Mouse (Mus musculus) thymus, adult 2 months (tissue): ENCODE data around the gene AW011738. TPM values are rescaled to one million over a fixed set of nuclear protein-coding genes. Genes with fewer than 3 reads are reported as not detected.

Experiments
- DNase-seq: peaks from one replicate; pipeline ENCODE4 v3.0.0; 2021
- H3K27ac ChIP-seq: fragments of 200-500 bp; 2 replicates; pipeline ENCODE4 v1.5.1; 2012; ENCODE audit warnings: low read length, control low read depth; ENCODE audit not compliant: control insufficient read depth, insufficient read depth
- H3K27me3 ChIP-seq: fragments of 200-500 bp; 2 replicates; pipeline ENCODE4 v1.6.1; 2012; ENCODE audit warnings: mild to moderate bottlenecking, low read length, moderate library complexity, mixed read lengths; ENCODE audit not compliant: control insufficient read depth, insufficient read depth
- H3K36me3 ChIP-seq: fragments of 200-500 bp; 2 replicates; pipeline ENCODE4 v1.6.1; 2012; ENCODE audit warnings: mild to moderate bottlenecking, low read length, moderate library complexity; ENCODE audit not compliant: control insufficient read depth, insufficient read depth
- H3K4me1 ChIP-seq: fragments of 200-500 bp; replicated peaks from 2 replicates; pipeline ENCODE4 v1.6.1; 2012; ENCODE audit warnings: low read length; ENCODE audit not compliant: control insufficient read depth, insufficient read depth
- H3K4me3 ChIP-seq: fragments of 200-500 bp; 2 replicates; pipeline ENCODE4 v1.5.1; 2012; ENCODE audit warnings: mild to moderate bottlenecking, low read length, control low read depth, moderate library complexity; ENCODE audit not compliant: control insufficient read depth, insufficient read depth
- CTCF ChIP-seq: fragments of 200-500 bp; IDR thresholded peaks from 2 replicates; pipeline ENCODE4 v1.5.1; 2012; ENCODE audit warnings: mild to moderate bottlenecking, control low read depth, low read length, moderate library complexity, borderline replicate concordance; ENCODE audit not compliant: control insufficient read depth, poor library complexity, insufficient read depth; ENCODE audit errors: extremely low read depth
- POLR2A ChIP-seq: fragments of 200-500 bp; IDR thresholded peaks from 2 replicates; pipeline ENCODE4 v1.6.1; 2012; ENCODE audit warnings: mild to moderate bottlenecking, low read length, control low read depth, moderate library complexity; ENCODE audit not compliant: control insufficient read depth, poor library complexity, insufficient read depth; ENCODE audit errors: extremely low read depth
- WGBS: fragments of 180-500 bp; shearing (Covaris S2); methylation state at CpG from one replicate; pipeline ENCODE4 v1.1.7; 2018; 5-methylcytosine and 5-hydroxymethylcytosine counted together
- polyA plus RNA-seq: library from polyadenylated mRNA; depleted of rRNA; stranded (reverse); fragments of >200 nt; gene quantifications from 2 replicates; pipeline ENCODE4 v1.2.3, GENCODE M21; 2012

AW011738 gene
- polyA plus RNA-seq, 1 experiment, result 10.0 TPM

GRCm38 (mm10) chr4:156236651-156237447, 33.7 kb downstream of the AW011738 start:
- Histone ChIP-seq H3K4me1 (peaks cover 18% of the 10 kb centered on the region), H3K36me3 (peaks cover 23% of the 10 kb centered on the region), H3K4me3 (peak overlapping the region; percentile 60), H3K27me3 (no peaks in the 10 kb centered on the region), H3K27ac (no peak overlapping the region)
- 35% methylated on average over 58 of the region's 60 CpGs for WGBS
- TF ChIP-seq POLR2A (no peak), CTCF (no peak)
- peak; percentile 9 for DNase-seq

- Histone ChIP-seq H3K36me3 (peaks cover 36% of the 10 kb centered on the region), H3K4me3 (no peak overlapping the region), H3K27me3 (peaks cover 3% of the 10 kb centered on the region; the same call in 1 of the 2 replicates), H3K4me1 (peaks cover 6% of the 10 kb centered on the region), H3K27ac (no peak overlapping the region)
- DNase-seq, result no peak
- TF ChIP-seq POLR2A (no peak), CTCF (no peak)
- WGBS, result 82% methylated on average over 11 of the region's 11 CpGs
These were observed 46.5 kb downstream of the AW011738 start for GRCm38 (mm10) chr4:156249567-156249966.

GRCm38 (mm10) chr4:156251081-156251480, 48.0 kb downstream of the AW011738 start:
- Histone ChIP-seq H3K27ac (no peak overlapping the region), H3K27me3 (peaks cover 9% of the 10 kb centered on the region; the same call in 1 of the 2 replicates), H3K4me3 (no peak overlapping the region), H3K36me3 (peaks cover 24% of the 10 kb centered on the region), H3K4me1 (peaks cover 15% of the 10 kb centered on the region)
- DNase-seq, result no peak
- TF ChIP-seq CTCF (no peak), POLR2A (no peak)
- WGBS, result 90% methylated on average over 8 of the region's 8 CpGs

- WGBS, result 68% methylated on average over 7 of the region's 7 CpGs
- no peak for DNase-seq
These were observed 49.0 kb downstream of the AW011738 start for GRCm38 (mm10) chr4:156252140-156252539.

GRCm38 (mm10) chr4:156252619-156253018, 49.5 kb downstream of the AW011738 start:
- Histone ChIP-seq H3K36me3 (peaks cover 12% of the 10 kb centered on the region), H3K27ac (no peak overlapping the region), H3K27me3 (peaks cover 9% of the 10 kb centered on the region; the same call in 1 of the 2 replicates), H3K4me3 (no peak overlapping the region), H3K4me1 (peaks cover 15% of the 10 kb centered on the region)
- WGBS, result 59% methylated on average over 3 of the region's 3 CpGs
- no peak for DNase-seq
- TF ChIP-seq CTCF (no peak), POLR2A (no peak)

More at GRCm38 (mm10) chr4:156252140-156252539, 49.0 kb downstream of the AW011738 start:
- peaks cover 9% of the 10 kb centered on the region; the same call in 1 of the 2 replicates for H3K27me3 ChIP-seq
- H3K4me3 ChIP-seq, result no peak overlapping the region
- peaks cover 15% of the 10 kb centered on the region for H3K4me1 ChIP-seq
- TF ChIP-seq POLR2A (no peak), CTCF (no peak)
- peaks cover 17% of the 10 kb centered on the region for H3K36me3 ChIP-seq
- no peak overlapping the region for H3K27ac ChIP-seq

GRCm38 (mm10) chr4:156253043-156253442, 49.9 kb downstream of the AW011738 start:
- Histone ChIP-seq H3K27me3 (peaks cover 9% of the 10 kb centered on the region; the same call in 1 of the 2 replicates), H3K36me3 (peaks cover 8% of the 10 kb centered on the region), H3K4me1 (peaks cover 15% of the 10 kb centered on the region), H3K27ac (no peak overlapping the region), H3K4me3 (no peak overlapping the region)
- no peak for TF ChIP-seq CTCF
- no peak for TF ChIP-seq POLR2A
- DNase-seq, result no peak
- WGBS, result 53% methylated on average over 7 of the region's 7 CpGs
